In the genomic region with DNA sequence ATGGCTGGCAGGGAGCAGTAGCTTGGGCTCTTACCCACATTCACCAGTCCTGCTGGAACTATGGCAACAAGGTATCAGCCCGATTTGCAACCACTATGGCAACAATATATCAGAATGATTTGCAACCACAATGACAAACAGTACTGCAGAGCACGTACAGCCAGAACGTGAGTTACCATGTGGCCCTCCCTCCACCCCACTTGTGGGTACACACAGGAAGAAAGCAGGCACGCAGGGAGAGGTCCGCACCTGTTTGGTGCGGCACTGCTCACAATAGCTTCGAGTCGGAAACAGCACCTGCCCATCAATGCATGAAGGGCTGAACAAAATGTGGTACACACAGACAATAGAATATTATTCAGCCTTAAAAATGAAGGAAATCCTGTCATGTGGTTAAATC, we compare ENCODE assay signal across 22 mouse cellular contexts. TPM values are rescaled to one million over a fixed set of nuclear protein-coding genes. Genes with fewer than 3 reads are reported as not detected.
DNase-seq lines count a peak whose midpoint lies in the region; ATAC-seq and TF ChIP-seq lines count a peak whose summit lies in the region.
"Had no signal": no experiment of that assay in that cellular context is flagged by ENCODE, and none has a peak within 500 bp of the region (broad histone marks: within the 10 kb centered on the region; RNA-seq: fewer than 3 reads in every experiment).

No protein-coding gene starts in this region.

- H3K4me3 ChIP-seq in stomach, embryonic 16.5 days (replicated peaks; ENCODE audit: low read length), result no peak overlapping the region
- no peak overlapping the region for H3K4me3 ChIP-seq in stomach, postnatal 0 days (ENCODE audit: low read depth, low read length)
- H3K4me3 ChIP-seq: embryonic facial prominence, embryonic 12.5 days; erythroblast, embryonic 14.5 days; forebrain, embryonic 15.5 days; hindbrain, embryonic 10.5 days; layer of hippocampus, adult 2 months; limb, embryonic 15.5 days; liver, embryonic 15.5 days; neural tube, embryonic 12.5 days had no signal

- H3K4me1 ChIP-seq in stomach, embryonic 16.5 days (ENCODE audit: control insufficient read depth, insufficient read depth, low read length), result no peaks in the 10 kb centered on the region
- no peaks in the 10 kb centered on the region for H3K4me1 ChIP-seq in stomach, postnatal 0 days (replicated peaks; ENCODE audit: control insufficient read depth, insufficient read depth)
- H3K4me1 ChIP-seq: embryonic facial prominence, embryonic 12.5 days; forebrain, embryonic 15.5 days; limb, embryonic 15.5 days; neural tube, embryonic 12.5 days had no signal

- no peaks in the 10 kb centered on the region for H3K9me3 ChIP-seq in stomach, embryonic 16.5 days (replicated peaks; ENCODE audit: control insufficient read depth, low read length)
- no peaks in the 10 kb centered on the region for H3K9me3 ChIP-seq in stomach, postnatal 0 days (ENCODE audit: control insufficient read depth, low read length)
- H3K9me3 ChIP-seq: embryonic facial prominence, embryonic 12.5 days; forebrain, embryonic 15.5 days; hindbrain, embryonic 10.5 days; limb, embryonic 15.5 days; liver, embryonic 15.5 days; neural tube, embryonic 12.5 days had no signal

- TF ChIP-seq CTCF in stomach, postnatal 0 days (IDR thresholded peaks at IDR 0.05; ENCODE audit: low read depth), result no peak

- H3K27me3 ChIP-seq in stomach, embryonic 16.5 days (ENCODE audit: control insufficient read depth, insufficient read depth, low read length), result no peaks in the 10 kb centered on the region
- no peaks in the 10 kb centered on the region for H3K27me3 ChIP-seq in stomach, postnatal 0 days (ENCODE audit: control insufficient read depth, insufficient read depth, low read length)
- H3K27me3 ChIP-seq: embryonic facial prominence, embryonic 12.5 days; forebrain, embryonic 15.5 days; limb, embryonic 15.5 days; liver, embryonic 15.5 days; neural tube, embryonic 12.5 days had no signal

- H3K4me2 ChIP-seq in stomach, embryonic 16.5 days (ENCODE audit: low read depth, low read length), result no peak overlapping the region
- no peak overlapping the region for H3K4me2 ChIP-seq in stomach, postnatal 0 days (replicated peaks; ENCODE audit: low read depth)
- H3K4me2 ChIP-seq: embryonic facial prominence, embryonic 12.5 days; forebrain, embryonic 15.5 days; limb, embryonic 15.5 days; liver, embryonic 15.5 days; midbrain, embryonic 11.5 days; neural tube, embryonic 12.5 days had no signal

- no peak overlapping the region for H3K9ac ChIP-seq in stomach, embryonic 16.5 days (ENCODE audit: low read length)
- no peak overlapping the region for H3K9ac ChIP-seq in stomach, postnatal 0 days (ENCODE audit: low read length)
- H3K9ac ChIP-seq: embryonic facial prominence, embryonic 12.5 days; forebrain, embryonic 15.5 days; limb, embryonic 15.5 days; liver, embryonic 15.5 days; neural tube, embryonic 12.5 days had no signal

- no peak overlapping the region for H3K27ac ChIP-seq in stomach, embryonic 16.5 days (ENCODE audit: low read length)
- no peak overlapping the region for H3K27ac ChIP-seq in stomach, postnatal 0 days (replicated peaks)
- H3K27ac ChIP-seq: embryonic facial prominence, embryonic 12.5 days; forebrain, embryonic 15.5 days; hindbrain, embryonic 10.5 days; layer of hippocampus, adult 2 months; limb, embryonic 15.5 days; liver, embryonic 15.5 days; neural tube, embryonic 12.5 days had no signal

- H3K36me3 ChIP-seq in stomach, embryonic 16.5 days (ENCODE audit: control insufficient read depth, insufficient read depth, low read length), result 0 out of 2 replicates have a peak, but pooled peaks cover 15% of the 10 kb centered on the region
- H3K36me3 ChIP-seq in stomach, postnatal 0 days (ENCODE audit: control insufficient read depth, insufficient read depth, low read length), result peaks cover 40% of the 10 kb centered on the region

- no peak for DNase-seq in stomach, postnatal 0 days (ENCODE audit: low spot score)
- DNase-seq in T-cell, adult 2 months (ENCODE audit: low spot score), result peak; percentile 69
- DNase-seq in thymus, postnatal 0 days (ENCODE audit: low spot score), result peak; percentile 82
- DNase-seq in embryo, embryonic 10 days (ENCODE audit: low spot score), result no peak
- no peak for DNase-seq in left cerebral cortex, adult 11 months (ENCODE audit: low spot score)
- DNase-seq in heart, postnatal 4 days, result no peak
- DNase-seq: cerebellum, adult 9-10 months; gastrocnemius, postnatal 36 days; kidney, adult 8-10 months; kidney, postnatal 14 days; layer of hippocampus, postnatal 36 days; right cerebral cortex, adult 18-20 months had no signal

- 87% methylated on average over 8 of the region's 8 CpGs for WGBS in stomach, embryonic 16.5 days
- WGBS in stomach, postnatal 0 days, result 80% methylated on average over 8 of the region's 8 CpGs

- ATAC-seq in stomach, embryonic 16.5 days (ENCODE audit: insufficient read depth, low FRiP score), result 0 out of 2 replicates have a peak, but pooled peaks have one; percentile 50
- no peak for ATAC-seq in stomach, postnatal 0 days (ENCODE audit: low FRiP score, low TSS enrichment)
- ATAC-seq: forebrain, embryonic 15.5 days had no signal

- TF ChIP-seq EP300 in stomach, postnatal 0 days (optimal IDR thresholded peaks at IDR 0.05), result no peak

RNA-seq across cellular contexts. Expression of a gene that starts 29.8 kb away (rescaled TPM):
- polyA plus RNA-seq in stomach, embryonic 16.5 days (2015; fragmentation: Nextera tagmentation; extraction: Ambion mirVana), result 15.6 and 19.1 TPM in 2 replicates
- polyA plus RNA-seq in stomach, postnatal 0 days (2015; fragmentation: Nextera tagmentation; extraction: Ambion mirVana), result 8.8 and 10.1 TPM in 2 replicates
- 18.8 and 19.0 TPM in 2 replicates for polyA plus RNA-seq in thymus, postnatal 0 days (2015; fragmentation: Nextera tagmentation; extraction: Ambion mirVana)
- total RNA-seq in heart, postnatal 4 days (2021), result 10 to 100 TPM; 19.5 to 20.3 TPM

Comparison
In these comparisons a context has a peak if more than half of its experiments do, and no peak if none do; other contexts are left out.
1. DNase-seq: peak in T-cell, adult 2 months (single experiment) and thymus, postnatal 0 days (single experiment); none in stomach, postnatal 0 days (single experiment), embryo, embryonic 10 days (single experiment), left cerebral cortex, adult 11 months (single experiment) and heart, postnatal 4 days (single experiment).